Mouse (Mus musculus): ENCODE data around the gene Gm5460. TPM values are rescaled to one million over a fixed set of nuclear protein-coding genes. Genes with fewer than 3 reads are reported as not detected.

Gene Gm5460
- polyA plus RNA-seq, 1 experiment from 2014 or later, result not detected

DNA sequence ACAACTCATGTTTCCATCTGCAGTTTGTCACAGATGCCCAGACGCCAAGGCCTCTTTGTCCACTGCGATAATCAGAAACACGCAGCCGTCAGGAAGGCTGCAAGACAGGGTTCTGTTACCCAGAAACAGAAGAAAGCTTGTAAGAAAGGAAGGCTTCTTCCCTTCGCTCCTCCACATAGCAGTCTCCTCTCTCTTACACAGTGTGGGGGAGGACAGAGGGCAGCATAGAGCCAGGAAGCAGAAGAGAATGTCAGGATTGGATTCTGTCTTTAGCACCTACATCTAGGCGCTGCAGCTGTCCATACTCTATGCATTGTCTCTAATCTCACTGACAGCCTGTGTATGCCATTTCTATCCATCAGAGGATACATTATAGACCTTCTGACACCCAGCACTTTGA lies 19.1 kb upstream of the Gm5460 start:
- no peaks in the 10 kb centered on the region for H3K36me3 ChIP-seq (ENCODE audit: control insufficient read depth, insufficient read depth, low read length)
- no peak overlapping the region for H3K4me2 ChIP-seq (replicated peaks; ENCODE audit: low read depth, low read length)
- no peak for ATAC-seq (ENCODE audit: low FRiP score, low TSS enrichment)
- H3K4me1 ChIP-seq (ENCODE audit: control insufficient read depth, insufficient read depth, low read length), result no peaks in the 10 kb centered on the region
- H3K9ac ChIP-seq (ENCODE audit: low read depth, low read length), result no peak overlapping the region
- 55% methylated on average over 6 of the region's 6 CpGs for WGBS
- H3K27ac ChIP-seq (ENCODE audit: low read depth, low read length), result no peak overlapping the region
- no peaks in the 10 kb centered on the region for H3K27me3 ChIP-seq (ENCODE audit: control insufficient read depth, insufficient read depth, low read length)
- H3K4me3 ChIP-seq (ENCODE audit: low read length), result no peak overlapping the region
- no peaks in the 10 kb centered on the region for H3K9me3 ChIP-seq (ENCODE audit: control insufficient read depth, low read length)

DNA sequence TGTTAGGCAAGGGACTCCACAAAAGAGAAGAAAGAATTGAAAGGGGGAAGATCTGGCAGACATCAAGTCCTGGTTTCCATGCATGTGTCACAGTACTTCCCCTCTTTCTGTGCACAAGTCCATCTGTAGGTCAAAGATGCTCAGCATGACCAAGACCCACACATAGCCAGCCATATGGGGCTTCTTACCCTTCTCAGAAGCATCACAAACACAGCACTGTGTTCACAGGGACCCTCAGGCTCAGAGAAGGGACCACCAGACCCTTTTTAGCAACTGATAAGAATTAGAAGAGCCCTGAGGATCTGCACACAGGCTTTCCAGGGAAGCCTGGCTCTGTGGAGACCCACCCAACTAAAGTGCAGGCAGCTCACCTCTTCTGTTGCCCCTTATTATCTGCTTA lies 16.5 kb upstream of the Gm5460 start:
- Histone ChIP-seq H3K9ac (ENCODE audit: low read depth, low read length) (no peak overlapping the region), H3K4me3 (ENCODE audit: low read length) (no peak overlapping the region), H3K36me3 (ENCODE audit: control insufficient read depth, insufficient read depth, low read length) (no peaks in the 10 kb centered on the region), H3K4me2 (replicated peaks; ENCODE audit: low read depth, low read length) (no peak overlapping the region), H3K9me3 (ENCODE audit: control insufficient read depth, low read length) (no peaks in the 10 kb centered on the region), H3K4me1 (ENCODE audit: control insufficient read depth, insufficient read depth, low read length) (no peaks in the 10 kb centered on the region), H3K27me3 (ENCODE audit: control insufficient read depth, insufficient read depth, low read length) (no peaks in the 10 kb centered on the region), H3K27ac (ENCODE audit: low read depth, low read length) (no peak overlapping the region)
- ATAC-seq (ENCODE audit: low FRiP score, low TSS enrichment), result no peak

- no peak overlapping the region for H3K4me3 ChIP-seq (ENCODE audit: low read length)
- no peaks in the 10 kb centered on the region for H3K36me3 ChIP-seq (ENCODE audit: control insufficient read depth, insufficient read depth, low read length)
- no peak for ATAC-seq (ENCODE audit: low FRiP score, low TSS enrichment)
- no peak overlapping the region for H3K27ac ChIP-seq (ENCODE audit: low read depth, low read length)
- no peak overlapping the region for H3K4me2 ChIP-seq (replicated peaks; ENCODE audit: low read depth, low read length)
- no peaks in the 10 kb centered on the region for H3K27me3 ChIP-seq (ENCODE audit: control insufficient read depth, insufficient read depth, low read length)
- no peak overlapping the region for H3K9ac ChIP-seq (ENCODE audit: low read depth, low read length)
- no peaks in the 10 kb centered on the region for H3K4me1 ChIP-seq (ENCODE audit: control insufficient read depth, insufficient read depth, low read length)
- H3K9me3 ChIP-seq (ENCODE audit: control insufficient read depth, low read length), result no peaks in the 10 kb centered on the region
Measured at GRCm38 (mm10) chr14:34001445-34001844, 15.1 kb upstream of the Gm5460 start.

GRCm38 (mm10) chr14:34002358-34002757 lies 14.2 kb upstream of the Gm5460 start:
- Histone ChIP-seq H3K4me1 (ENCODE audit: control insufficient read depth, insufficient read depth, low read length) (no peaks in the 10 kb centered on the region), H3K9ac (ENCODE audit: low read depth, low read length) (no peak overlapping the region), H3K4me2 (replicated peaks; ENCODE audit: low read depth, low read length) (no peak overlapping the region), H3K27me3 (ENCODE audit: control insufficient read depth, insufficient read depth, low read length) (no peaks in the 10 kb centered on the region), H3K4me3 (ENCODE audit: low read length) (no peak overlapping the region), H3K36me3 (ENCODE audit: control insufficient read depth, insufficient read depth, low read length) (no peaks in the 10 kb centered on the region), H3K27ac (ENCODE audit: low read depth, low read length) (no peak overlapping the region), H3K9me3 (ENCODE audit: control insufficient read depth, low read length) (no peaks in the 10 kb centered on the region)
- WGBS, result 88% methylated on average over 5 of the region's 5 CpGs
- ATAC-seq (ENCODE audit: low FRiP score, low TSS enrichment), result no peak

GRCm38 (mm10) chr14:34015063-34015462 lies 1.5 kb upstream of the Gm5460 start, which contains the start of gene Gm30083:
Gm30083 (minus strand) TSS chr14:34015182.
- Histone ChIP-seq H3K27me3 (ENCODE audit: control insufficient read depth, insufficient read depth, low read length) (no peaks in the 10 kb centered on the region), H3K36me3 (ENCODE audit: control insufficient read depth, insufficient read depth, low read length) (no peaks in the 10 kb centered on the region), H3K4me2 (replicated peaks; ENCODE audit: low read depth, low read length) (no peak within 1 kb of the TSS), H3K9ac (ENCODE audit: low read depth, low read length) (no peak within 1 kb of the TSS), H3K27ac (ENCODE audit: low read depth, low read length) (no peak within 1 kb of the TSS), H3K9me3 (ENCODE audit: control insufficient read depth, low read length) (no peaks in the 10 kb centered on the region), H3K4me1 (ENCODE audit: control insufficient read depth, insufficient read depth, low read length) (no peaks in the 10 kb centered on the region), H3K4me3 (ENCODE audit: low read length) (no peak within 1 kb of the TSS)
- WGBS, result 87% methylated on average over 3 of the region's 3 CpGs
- no peak for ATAC-seq (ENCODE audit: low FRiP score, low TSS enrichment)

GRCm38 (mm10) chr14:34016938-34017337 lies 380 bp downstream of the Gm5460 start:
- H3K4me1 ChIP-seq (ENCODE audit: control insufficient read depth, insufficient read depth, low read length), result no peaks in the 10 kb centered on the region
- 88% methylated on average over 2 of the region's 2 CpGs for WGBS
- no peaks in the 10 kb centered on the region for H3K27me3 ChIP-seq (ENCODE audit: control insufficient read depth, insufficient read depth, low read length)
- no peak overlapping the region for H3K4me3 ChIP-seq (ENCODE audit: low read length)
- ATAC-seq (ENCODE audit: low FRiP score, low TSS enrichment), result no peak
- H3K9me3 ChIP-seq (ENCODE audit: control insufficient read depth, low read length), result no peaks in the 10 kb centered on the region
- no peak overlapping the region for H3K27ac ChIP-seq (ENCODE audit: low read depth, low read length)
- H3K36me3 ChIP-seq (ENCODE audit: control insufficient read depth, insufficient read depth, low read length), result no peaks in the 10 kb centered on the region
- H3K4me2 ChIP-seq (replicated peaks; ENCODE audit: low read depth, low read length), result no peak overlapping the region
- H3K9ac ChIP-seq (ENCODE audit: low read depth, low read length), result no peak overlapping the region

- 82% methylated on average over 2 of the region's 2 CpGs for WGBS
- Histone ChIP-seq H3K4me3 (ENCODE audit: low read length) (no peak overlapping the region), H3K4me2 (replicated peaks; ENCODE audit: low read depth, low read length) (no peak overlapping the region), H3K27me3 (ENCODE audit: control insufficient read depth, insufficient read depth, low read length) (no peaks in the 10 kb centered on the region), H3K27ac (ENCODE audit: low read depth, low read length) (no peak overlapping the region), H3K4me1 (ENCODE audit: control insufficient read depth, insufficient read depth, low read length) (no peaks in the 10 kb centered on the region), H3K9me3 (ENCODE audit: control insufficient read depth, low read length) (no peaks in the 10 kb centered on the region), H3K36me3 (ENCODE audit: control insufficient read depth, insufficient read depth, low read length) (no peaks in the 10 kb centered on the region), H3K9ac (ENCODE audit: low read depth, low read length) (no peak overlapping the region)
- no peak for ATAC-seq (ENCODE audit: low FRiP score, low TSS enrichment)
Measured at GRCm38 (mm10) chr14:34026710-34027109, 10.2 kb downstream of the Gm5460 start.

DNA sequence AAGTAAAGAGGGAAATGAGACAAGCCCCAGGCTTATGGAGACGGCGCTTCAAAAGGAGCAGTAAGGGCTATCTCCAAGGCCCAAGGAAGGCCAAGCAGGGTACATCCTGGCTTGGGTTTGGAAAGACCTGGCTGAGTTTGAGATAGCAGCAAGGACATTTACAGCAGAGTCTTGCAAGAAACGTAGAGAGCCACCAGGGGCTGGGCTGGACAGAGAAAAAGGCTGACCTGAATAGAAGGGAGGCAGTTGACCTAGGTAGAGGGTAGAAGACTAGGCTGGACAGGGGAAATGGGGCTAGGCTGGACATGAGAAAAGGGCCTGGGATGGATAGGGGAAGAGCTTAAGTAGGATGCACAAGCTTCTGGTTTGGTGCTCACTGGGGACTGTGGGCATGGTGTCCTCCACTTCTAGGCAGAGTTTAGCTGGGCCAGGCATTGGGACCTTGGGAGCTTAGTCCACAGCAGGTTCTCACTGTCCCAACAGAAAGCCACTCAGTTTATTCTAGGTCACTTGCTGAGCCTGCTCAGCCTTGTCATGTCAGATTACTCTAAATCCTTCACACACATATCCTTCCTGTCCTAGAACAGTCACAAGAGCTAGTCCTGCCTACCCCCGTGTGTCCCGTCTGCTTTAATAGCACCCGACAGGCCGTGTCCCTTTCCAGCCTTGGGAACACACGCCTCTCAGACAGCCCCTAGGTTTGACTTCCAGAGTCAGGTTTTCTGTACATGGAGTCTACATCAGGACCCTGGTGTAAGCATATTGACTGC lies 17.5 kb downstream of the Gm5460 start:
- 83% methylated on average over 8 of the region's 8 CpGs for WGBS
- Histone ChIP-seq H3K27ac (ENCODE audit: low read depth, low read length) (no peak overlapping the region), H3K4me2 (replicated peaks; ENCODE audit: low read depth, low read length) (no peak overlapping the region), H3K9ac (ENCODE audit: low read depth, low read length) (no peak overlapping the region), H3K9me3 (ENCODE audit: control insufficient read depth, low read length) (no peaks in the 10 kb centered on the region), H3K4me3 (ENCODE audit: low read length) (no peak overlapping the region), H3K4me1 (ENCODE audit: control insufficient read depth, insufficient read depth, low read length) (no peaks in the 10 kb centered on the region), H3K36me3 (ENCODE audit: control insufficient read depth, insufficient read depth, low read length) (no peaks in the 10 kb centered on the region), H3K27me3 (ENCODE audit: control insufficient read depth, insufficient read depth, low read length) (no peaks in the 10 kb centered on the region)
- no peak for ATAC-seq (ENCODE audit: low FRiP score, low TSS enrichment)

GRCm38 (mm10) chr14:34041241-34041640 lies 24.7 kb downstream of the Gm5460 start:
- Histone ChIP-seq H3K36me3 (ENCODE audit: control insufficient read depth, insufficient read depth, low read length) (no peaks in the 10 kb centered on the region), H3K4me3 (ENCODE audit: low read length) (no peak overlapping the region), H3K9ac (ENCODE audit: low read depth, low read length) (no peak overlapping the region), H3K27me3 (ENCODE audit: control insufficient read depth, insufficient read depth, low read length) (no peaks in the 10 kb centered on the region), H3K4me2 (replicated peaks; ENCODE audit: low read depth, low read length) (no peak overlapping the region), H3K27ac (ENCODE audit: low read depth, low read length) (no peak overlapping the region), H3K4me1 (ENCODE audit: control insufficient read depth, insufficient read depth, low read length) (no peaks in the 10 kb centered on the region), H3K9me3 (ENCODE audit: control insufficient read depth, low read length) (no peaks in the 10 kb centered on the region)
- no peak for ATAC-seq (ENCODE audit: low FRiP score, low TSS enrichment)
- WGBS, result 86% methylated on average over 4 of the region's 4 CpGs
